Mouse (Mus musculus): ENCODE measurements around the gene Mrpl20.

Mrpl20 gene

GRCm38 (mm10) chr4:155833234-155833633 is 30.6 kb downstream of the Mrpl20 start:
- DNase-seq, result no peak

GRCm38 (mm10) chr4:155833836-155834235 is 31.2 kb downstream of the Mrpl20 start:
- DNase-seq, result peak; percentile 80

DNA sequence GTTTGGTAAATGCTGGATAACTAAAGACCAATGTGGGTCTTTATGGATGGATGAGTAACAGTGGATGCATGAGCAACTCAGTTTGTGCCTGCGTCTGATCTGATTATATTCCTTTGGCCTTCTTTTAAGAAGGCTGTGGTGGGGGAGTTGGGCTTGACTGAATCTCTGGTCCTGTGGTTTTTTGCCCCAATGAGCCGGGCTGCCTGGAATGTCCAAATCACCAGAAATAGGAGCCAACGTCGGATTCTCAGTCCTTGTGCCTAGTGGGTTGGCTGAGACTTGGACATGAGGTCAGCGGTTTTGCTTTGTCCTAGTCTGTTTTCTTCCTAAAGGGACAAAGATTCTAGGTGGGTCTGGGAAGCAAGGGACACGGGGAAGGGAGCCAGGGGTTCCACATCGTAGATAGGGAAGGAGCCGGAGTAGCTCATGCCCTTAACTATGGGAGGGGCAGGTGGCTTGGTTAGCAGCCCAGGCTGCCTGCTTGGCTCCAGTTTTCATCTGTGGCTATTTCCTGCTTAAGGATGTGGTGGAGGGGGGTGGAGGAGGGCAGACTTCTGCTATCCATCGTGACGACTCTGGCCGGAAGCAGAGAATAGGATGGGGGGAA is 34.8 kb downstream of the Mrpl20 start:
- no peak for DNase-seq

DNA sequence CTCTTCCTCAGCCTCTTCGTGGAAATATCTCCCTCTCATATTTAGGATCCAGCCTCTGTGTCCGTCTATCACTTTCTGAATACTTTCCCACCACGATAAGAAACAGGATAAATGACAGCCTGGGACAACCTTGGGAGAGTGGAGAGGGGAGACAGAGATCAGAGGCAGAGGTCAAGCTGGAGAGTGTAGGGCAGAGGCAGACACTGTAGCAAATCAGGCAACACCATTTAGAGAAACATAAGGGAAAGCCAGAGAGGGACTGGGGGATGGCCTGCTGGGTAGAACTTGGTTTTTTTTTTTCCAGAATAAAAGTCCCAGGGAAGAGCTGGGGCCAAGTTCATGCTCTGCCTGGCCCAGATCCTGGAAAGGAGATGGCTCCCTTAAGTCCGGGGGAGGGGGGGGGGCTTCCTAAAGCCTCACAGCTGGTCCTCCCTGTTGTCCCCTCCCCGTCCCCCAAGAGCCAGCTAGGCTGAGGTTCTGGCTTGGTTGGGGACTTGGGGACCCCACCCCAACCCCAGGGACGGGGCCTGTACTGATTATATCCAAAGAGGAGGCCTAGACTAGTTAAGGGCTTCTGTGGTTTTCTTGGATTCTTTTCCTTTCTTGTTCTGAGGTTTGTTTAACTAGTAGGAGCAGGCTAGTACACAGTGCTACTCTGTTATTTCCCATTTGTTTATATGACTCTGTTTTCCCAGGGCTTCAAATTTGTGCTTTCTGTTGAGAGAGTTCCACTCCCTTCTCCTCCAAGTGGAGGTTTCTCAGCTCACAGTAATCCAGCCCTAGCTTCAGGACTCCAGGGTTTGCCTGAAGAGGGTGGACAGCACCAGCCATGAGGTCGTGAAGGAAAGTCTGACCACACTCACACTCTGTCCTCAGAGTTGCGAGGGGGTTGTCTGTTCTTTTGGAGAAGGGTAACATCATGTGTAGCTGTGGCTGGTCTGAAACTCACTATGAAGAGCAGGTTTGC is 35.8 kb downstream of the Mrpl20 start:
- DNase-seq, result no peak

DNA sequence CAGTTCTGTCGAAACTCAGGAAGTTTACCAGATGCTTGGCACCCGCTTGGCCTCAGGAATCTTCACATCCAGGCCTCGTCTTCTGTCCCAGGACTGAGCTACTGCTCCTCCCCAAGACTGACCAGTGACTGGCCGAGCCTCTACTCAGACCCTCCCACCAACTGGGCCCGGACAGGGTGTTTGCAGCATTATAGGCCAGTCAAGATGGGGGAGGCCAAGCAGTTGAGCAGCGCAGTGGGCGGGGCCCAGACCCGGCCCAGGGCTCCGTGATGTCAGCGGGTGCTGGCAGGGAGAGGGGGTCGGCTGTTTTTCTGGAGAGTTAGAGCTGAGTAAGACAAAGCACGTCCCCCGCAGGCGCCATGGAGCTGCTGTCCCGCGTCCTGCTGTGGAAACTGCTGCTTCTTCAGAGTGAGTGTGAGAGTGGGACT is 36.8 kb downstream of the Mrpl20 start, which contains the start of gene Mxra8:
TSS of gene Mxra8 (plus strand) at position 198 of the 428 bp plus-strand sequence.
- no peak for DNase-seq

- DNase-seq, result no peak
These were observed 37.7 kb downstream of the Mrpl20 start for GRCm38 (mm10) chr4:155840076-155841002.

DNA sequence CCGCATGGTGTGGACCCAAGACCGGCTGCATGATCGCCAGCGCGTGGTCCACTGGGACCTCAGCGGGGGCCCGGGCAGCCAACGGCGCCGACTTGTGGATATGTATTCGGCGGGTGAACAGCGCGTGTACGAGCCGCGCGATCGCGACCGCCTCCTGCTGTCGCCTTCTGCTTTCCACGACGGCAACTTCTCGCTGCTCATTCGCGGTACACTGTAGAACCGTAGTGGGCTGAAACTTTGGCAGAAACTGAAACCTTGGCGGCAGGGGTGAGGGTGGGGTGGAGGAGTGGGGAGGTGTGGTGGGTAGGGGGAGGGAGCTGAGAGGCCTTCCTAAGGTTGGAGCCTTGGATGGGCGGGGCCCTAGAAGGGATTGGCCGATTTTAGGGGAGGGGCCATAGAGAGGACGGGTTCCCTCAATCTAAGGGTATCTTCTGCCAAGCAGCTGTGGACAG is 38.4 kb downstream of the Mrpl20 start:
- DNase-seq, result no peak

DNA sequence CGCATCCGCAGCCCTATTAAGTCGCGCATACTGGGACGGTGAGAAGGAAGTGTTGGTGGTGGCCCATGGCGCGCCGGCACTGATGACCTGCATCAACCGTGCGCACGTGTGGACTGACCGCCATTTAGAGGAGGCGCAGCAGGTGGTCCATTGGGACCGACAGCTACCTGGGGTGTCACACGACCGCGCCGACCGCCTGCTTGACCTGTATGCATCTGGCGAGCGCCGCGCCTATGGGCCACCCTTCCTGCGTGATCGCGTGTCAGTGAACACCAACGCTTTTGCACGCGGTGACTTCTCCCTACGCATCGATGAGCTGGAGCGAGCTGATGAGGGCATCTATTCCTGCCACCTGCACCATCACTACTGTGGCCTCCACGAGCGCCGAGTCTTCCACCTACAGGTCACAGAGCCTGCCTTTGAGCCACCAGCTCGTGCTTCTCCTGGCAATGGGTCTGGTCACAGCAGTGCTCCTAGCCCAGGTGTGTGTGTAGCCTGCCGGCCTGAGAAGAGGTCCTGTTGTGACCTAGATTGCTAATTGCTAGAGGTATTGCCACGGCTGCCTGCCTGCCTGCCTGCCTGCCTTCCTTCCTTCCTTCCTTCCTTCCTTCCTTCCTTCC is 39.1 kb downstream of the Mrpl20 start:
- no peak for DNase-seq

- DNase-seq, result no peak
These were observed 40.6 kb downstream of the Mrpl20 start for GRCm38 (mm10) chr4:155843231-155843630.

GRCm38 (mm10) chr4:155846871-155847578 is 44.3 kb downstream of the Mrpl20 start, which contains the start of gene Dvl1:
Dvl1 (plus strand) TSS chr4:155847402.
- peak; percentile 94 for DNase-seq

GRCm38 (mm10) chr4:155847591-155848352 is 45.1 kb downstream of the Mrpl20 start:
- DNase-seq, result no peak

DNA sequence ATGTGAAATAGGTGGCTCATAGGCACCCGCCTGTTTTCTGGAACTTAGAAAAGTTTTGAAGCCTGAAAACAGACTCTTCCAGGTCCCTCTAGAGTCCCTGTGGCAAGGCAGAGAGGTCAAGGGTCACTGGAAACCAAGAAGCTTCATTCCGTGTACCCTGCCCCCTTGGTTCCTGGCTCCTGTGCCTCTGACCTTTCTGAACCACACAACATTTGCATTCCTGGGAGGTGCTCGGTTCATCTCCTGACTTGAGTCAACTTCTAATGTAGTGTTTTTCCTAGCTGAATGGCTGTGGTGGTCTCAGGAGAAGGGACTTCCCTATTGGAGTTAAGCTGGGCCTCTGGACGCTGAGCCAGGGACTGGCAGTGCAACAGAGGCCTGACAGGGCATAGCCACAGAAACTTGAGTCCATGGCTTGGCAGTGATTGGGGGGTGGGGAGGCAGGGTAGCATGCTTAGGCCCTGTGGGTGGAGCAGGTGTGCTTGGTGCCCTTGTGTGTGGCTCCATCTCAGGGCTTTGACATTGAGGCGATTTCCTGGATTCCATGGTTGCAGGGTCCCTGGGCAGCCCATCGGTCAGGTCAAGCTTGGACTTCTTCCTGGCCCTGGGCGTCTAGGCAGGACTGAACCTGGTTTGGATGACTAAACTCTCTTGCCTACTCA is 45.9 kb downstream of the Mrpl20 start:
- no peak for DNase-seq

DNA sequence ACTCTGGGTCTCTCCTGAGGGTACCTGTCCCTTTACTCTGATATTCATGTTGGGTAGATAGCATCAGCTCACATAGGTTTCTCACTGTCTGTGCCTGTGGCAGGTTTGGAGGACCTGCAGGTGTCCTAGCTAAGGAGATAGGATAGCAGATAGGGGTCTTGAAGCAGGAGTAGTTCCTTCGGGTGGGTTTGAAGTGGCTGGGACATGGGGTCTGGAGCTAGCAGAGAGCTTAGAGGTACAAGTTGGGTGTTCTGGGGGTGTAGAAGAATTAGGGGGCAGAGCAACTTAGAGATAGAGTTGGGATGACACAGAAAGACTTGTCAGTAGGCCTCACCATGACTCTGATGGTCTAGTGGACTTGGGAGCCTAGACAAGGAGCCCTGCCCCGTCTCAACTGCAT is 46.7 kb downstream of the Mrpl20 start:
- no peak for DNase-seq

DNA sequence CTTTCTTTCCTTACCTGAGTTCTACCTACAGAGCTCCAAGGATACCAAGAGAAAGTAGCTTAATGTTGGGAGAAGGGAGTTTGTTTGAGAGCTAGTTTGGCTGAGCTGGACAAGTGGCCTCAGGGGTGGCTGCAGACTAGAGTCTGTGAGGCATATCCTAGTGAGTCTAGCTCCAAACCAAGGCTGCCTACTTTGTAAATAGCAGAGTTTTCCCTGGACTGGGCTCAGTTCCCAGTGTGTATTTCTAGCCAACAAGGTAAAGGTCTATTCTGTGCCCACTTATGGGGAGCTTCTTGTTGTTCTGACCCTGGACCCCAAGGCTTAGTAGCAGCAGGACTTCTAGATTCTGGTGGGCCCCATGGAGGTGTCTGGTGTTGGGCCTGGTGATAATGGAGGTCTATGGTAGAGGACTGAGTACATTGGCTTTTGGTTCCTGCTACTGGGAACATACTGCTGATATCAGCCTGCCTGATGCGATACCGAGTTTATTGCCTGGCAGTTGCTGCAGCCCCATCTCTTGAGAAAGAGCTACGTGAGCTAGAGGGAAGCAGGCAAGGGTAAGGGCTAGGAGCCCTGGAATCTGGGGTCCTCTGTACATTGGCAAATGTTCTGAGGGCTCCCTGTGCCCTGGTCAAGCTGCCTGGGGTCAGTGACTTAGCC is 47.2 kb downstream of the Mrpl20 start:
- DNase-seq, result no peak

DNA sequence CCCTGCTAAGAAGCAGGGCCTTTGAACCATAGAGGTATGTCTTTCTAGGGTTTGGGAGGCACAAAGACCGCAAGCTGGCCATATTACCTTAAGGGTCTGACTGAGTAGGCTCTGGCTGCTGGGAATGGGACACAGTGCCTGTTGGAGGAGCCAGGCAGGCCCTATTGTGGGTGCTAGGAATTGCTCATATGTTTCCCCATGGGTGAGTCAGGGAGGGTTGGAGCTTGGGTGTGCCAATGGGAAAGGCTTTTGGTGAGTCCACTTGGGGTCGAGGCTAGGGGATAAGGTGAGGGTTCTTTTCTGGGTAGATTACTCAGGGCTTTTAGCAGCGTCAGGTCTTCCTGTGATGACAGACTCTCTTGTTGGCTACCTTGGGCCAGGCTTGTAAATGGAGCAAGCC is 48.7 kb downstream of the Mrpl20 start:
- DNase-seq, result no peak

- no peak for DNase-seq
These were observed 49.3 kb downstream of the Mrpl20 start for GRCm38 (mm10) chr4:155851951-155852411.

GRCm38 (mm10) chr4:155853421-155853820 is 50.7 kb downstream of the Mrpl20 start:
- DNase-seq, result no peak

DNA sequence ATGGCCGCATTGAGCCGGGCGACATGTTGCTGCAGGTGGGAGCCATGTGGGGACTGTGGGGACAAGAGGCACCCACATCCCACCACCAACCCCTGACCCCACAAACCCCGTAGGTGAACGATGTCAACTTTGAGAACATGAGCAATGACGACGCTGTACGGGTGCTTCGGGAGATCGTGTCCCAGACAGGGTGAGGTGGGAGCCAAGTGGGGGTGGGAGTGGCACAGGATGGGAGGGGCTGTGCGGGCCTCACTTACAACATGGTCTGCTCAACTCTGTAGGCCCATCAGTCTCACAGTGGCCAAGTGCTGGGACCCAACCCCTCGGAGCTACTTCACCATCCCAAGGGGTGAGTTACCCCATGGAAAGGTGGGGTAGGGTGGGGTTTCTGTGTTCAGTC is 52.3 kb downstream of the Mrpl20 start:
- DNase-seq, result no peak

DNA sequence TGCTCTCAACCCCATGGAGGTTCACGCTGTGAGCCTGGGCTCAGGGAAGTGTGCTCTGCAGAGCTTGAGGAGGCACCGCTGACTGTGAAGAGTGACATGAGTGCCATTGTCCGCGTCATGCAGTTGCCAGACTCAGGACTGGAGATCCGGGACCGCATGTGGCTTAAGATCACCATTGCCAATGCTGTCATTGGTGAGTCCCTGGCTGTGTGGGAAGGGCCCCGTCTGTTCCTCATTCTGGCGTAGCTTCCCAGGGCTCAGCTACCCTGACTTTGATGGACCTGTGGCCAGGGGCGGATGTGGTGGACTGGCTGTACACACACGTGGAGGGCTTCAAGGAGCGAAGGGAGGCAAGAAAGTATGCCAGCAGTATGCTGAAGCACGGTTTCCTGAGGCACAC is 53.4 kb downstream of the Mrpl20 start:
- DNase-seq, result no peak

GRCm38 (mm10) chr4:155856881-155857280 is 54.2 kb downstream of the Mrpl20 start:
- no peak for DNase-seq
